Mouse (Mus musculus) embryonic stem cell, embryonic (primary cell): ENCODE measurements around the gene Zic5.
"Not testable (repeated sequence)": the region's sequence is repeated elsewhere in the genome, so short reads cannot be mapped to it uniquely, and the experiment has no call there.

Experiments used
- CTCF ChIA-PET, 4 experiments: fragments of 300-600 bp in 2 of 4; fragments of 350-600 bp in 2 of 4; sonication (Branson Sonifier 250); formaldehyde crosslinking; loops; one replicate each; lab custom pipeline; 2022; ENCODE audit warnings: inconsistent platforms in 2 of 4; lab: Charles Lee
- POLR2A ChIA-PET, 4 experiments: fragments of 300-600 bp in 2 of 4; fragments of 350-600 bp in 2 of 4; sonication (Branson Sonifier 250); formaldehyde crosslinking; loops; one replicate each; lab custom pipeline; 2022; ENCODE audit warnings: antibody characterized with exemption in 4 of 4, inconsistent platforms in 1 of 4; lab: Charles Lee

The Zic5 gene

GRCm38 (mm10) chr14:122462689-122463079 lies 2.8 kb downstream of the Zic5 start:
- POLR2A ChIA-PET, result interaction anchor here in 2 of 4 experiments (1.2 to 8.9 kb wide), 5 partner anchors 10 to 28 kb away, joined by 3 to 230 read pairs (median 39); partner anchors contain the start of genes Zic2 (in 2 of the 2) and Gm5089 (in 1 of the 2)
- CTCF ChIA-PET, result interaction anchor here in 1 of 4 experiments (0.9 kb wide), 1 partner anchor 9 kb away, joined by 3 read pairs; no protein-coding TSS in a partner anchor

GRCm38 (mm10) chr14:122461966-122462365 lies 3.5 kb downstream of the Zic5 start:
- ChIA-PET POLR2A (interaction anchor here in 3 of 4 experiments (0.5 to 3.5 kb wide), 15 partner anchors 9 to 1191 kb away, joined by 3 to 19 read pairs (median 4); partner anchors contain the start of gene Zic2 (in 3 of the 3)), CTCF (interaction anchor here in 2 of 4 experiments (0.5 to 0.9 kb wide), 4 partner anchors 8 to 32 kb away, joined by 3 to 7 read pairs (median 3); no protein-coding TSS in a partner anchor)

- ChIA-PET CTCF (interaction anchor here in 2 of 4 experiments (0.6 to 1.3 kb wide), 4 partner anchors 8 to 33 kb away, joined by 3 to 7 read pairs (median 3); partner anchors contain the start of gene Gm5089 (in 1 of the 2)), POLR2A (interaction anchor here in 3 of 4 experiments (0.5 to 3.5 kb wide), 19 partner anchors 9 to 1191 kb away, joined by 3 to 19 read pairs (median 4); partner anchors contain the start of gene Zic2 (in 3 of the 3))
These were observed 4.0 kb downstream of the Zic5 start for GRCm38 (mm10) chr14:122461500-122461899.

GRCm38 (mm10) chr14:122460226-122460625 lies 5.3 kb downstream of the Zic5 start:
- POLR2A ChIA-PET, result interaction anchor here in 1 of 4 experiments (1.3 to 3.5 kb wide), 6 partner anchors 15 to 169 kb away, joined by 3 to 19 read pairs (median 8); partner anchors contain the start of gene Zic2
- CTCF ChIA-PET, result interaction anchor here in 1 of 4 experiments (1.3 kb wide), 1 partner anchor 9 kb away, joined by 3 read pairs; the partner anchor contains the start of gene Gm5089

- POLR2A ChIA-PET, result interaction anchor here in 2 of 4 experiments (0.9 to 3.5 kb wide), 7 partner anchors 10 to 44 kb away, joined by 3 to 19 read pairs (median 8); partner anchors contain the start of gene Zic2 (in 1 of the 2)
- CTCF ChIA-PET, result no interaction called here
These were observed 5.7 kb downstream of the Zic5 start for GRCm38 (mm10) chr14:122459776-122460175.

- POLR2A ChIA-PET, result interaction anchor here in 2 of 4 experiments (0.9 to 3.5 kb wide), 6 partner anchors 10 to 43 kb away, joined by 3 to 19 read pairs (median 6); no protein-coding TSS in a partner anchor
- CTCF ChIA-PET, result not testable (repeated sequence)
These were observed 6.1 kb downstream of the Zic5 start for GRCm38 (mm10) chr14:122459332-122459731.

GRCm38 (mm10) chr14:122455562-122455958 lies 9.9 kb downstream of the Zic5 start:
- CTCF ChIA-PET, result interaction anchor here in 2 of 4 experiments (0.6 to 0.8 kb wide), 2 partner anchors 10 to 214 kb away, joined by 5 to 12 read pairs; partner anchors contain the start of gene Zic5 (in 1 of the 2)
- POLR2A ChIA-PET, result interaction anchor here in 1 of 4 experiments (0.7 to 1.9 kb wide), 5 partner anchors 14 to 324 kb away, joined by 3 to 6 read pairs (median 4); no protein-coding TSS in a partner anchor

GRCm38 (mm10) chr14:122454901-122455561 lies 10.4 kb downstream of the Zic5 start:
- CTCF ChIA-PET, result no interaction called here
- POLR2A ChIA-PET, result interaction anchor here in 1 of 4 experiments (0.8 to 1.9 kb wide), 4 partner anchors 15 to 324 kb away, joined by 3 to 6 read pairs (median 4); no protein-coding TSS in a partner anchor

- POLR2A ChIA-PET, result interaction anchor here in 3 of 4 experiments (0.6 to 9.9 kb wide), 22 partner anchors 10 to 201 kb away, joined by 3 to 197 read pairs (median 5); partner anchors contain the start of genes Zic5 (in 3 of the 3) and Zic2 (in 2 of the 3)
- CTCF ChIA-PET, result interaction anchor here in 3 of 4 experiments (0.5 to 1.0 kb wide), 20 partner anchors 8 to 195 kb away, joined by 3 to 10 read pairs (median 3); partner anchors contain the start of genes Zic2 (in 1 of the 3) and Zic5 (in 1 of the 3)
These were observed 11.3 kb downstream of the Zic5 start for GRCm38 (mm10) chr14:122453996-122454738.

GRCm38 (mm10) chr14:122453388-122453995 lies 12.0 kb downstream of the Zic5 start:
- ChIA-PET CTCF (interaction anchor here in 3 of 4 experiments (0.5 to 1.0 kb wide), 20 partner anchors 9 to 194 kb away, joined by 3 to 10 read pairs (median 3); partner anchors contain the start of genes Zic2 (in 1 of the 3) and Zic5 (in 1 of the 3)), POLR2A (interaction anchor here (0.6 to 9.9 kb wide), 29 partner anchors 10 to 201 kb away, joined by 3 to 197 read pairs (median 5); partner anchors contain the start of genes Zic2 (in 3 of the 4) and Zic5 (in 3 of the 4))

GRCm38 (mm10) chr14:122452701-122453387 lies 12.6 kb downstream of the Zic5 start:
- POLR2A ChIA-PET, result interaction anchor here (0.6 to 9.9 kb wide), 35 partner anchors 9 to 346 kb away, joined by 3 to 197 read pairs (median 5); partner anchors contain the start of genes Zic5 (in 3 of the 4), Zic2 (in 2 of the 4) and Pcca (in 1 of the 4)
- CTCF ChIA-PET, result interaction anchor here in 2 of 4 experiments (0.6 to 1.0 kb wide), 7 partner anchors 13 to 616 kb away, joined by 3 to 10 read pairs (median 4); partner anchors contain the start of genes Zic2 (in 1 of the 2) and Zic5 (in 1 of the 2)

GRCm38 (mm10) chr14:122451551-122452145 lies 13.8 kb downstream of the Zic5 start:
- ChIA-PET POLR2A (interaction anchor here (0.6 to 9.9 kb wide), 26 partner anchors 10 to 174 kb away, joined by 3 to 197 read pairs (median 4); partner anchors contain the start of genes Zic5 (in 2 of the 4) and Zic2 (in 1 of the 4)), CTCF (interaction anchor here in 2 of 4 experiments (0.6 to 1.2 kb wide), 3 partner anchors 9 to 249 kb away, joined by 3 to 4 read pairs (median 3); no protein-coding TSS in a partner anchor)

- ChIA-PET POLR2A (interaction anchor here (0.6 to 9.9 kb wide), 24 partner anchors 14 to 173 kb away, joined by 3 to 197 read pairs (median 6); partner anchors contain the start of genes Zic2 (in 3 of the 4) and Zic5 (in 2 of the 4)), CTCF (interaction anchor here in 2 of 4 experiments (0.6 to 1.2 kb wide), 4 partner anchors 10 to 250 kb away, joined by 3 to 4 read pairs (median 3); no protein-coding TSS in a partner anchor)
These were observed 14.7 kb downstream of the Zic5 start, which contains the start of gene Gm5089 for GRCm38 (mm10) chr14:122450496-122451382. Gene Gm5089, minus strand, starts transcription at chr14:122451115.
